In genomic region chr2:126708361-126708760, GRCm38 (mm10) we compare ENCODE assay signal across 9 mouse cellular contexts. TPM values are rescaled to one million over a fixed set of nuclear protein-coding genes. Genes with fewer than 3 reads are reported as not detected.
DNase-seq lines count a peak whose midpoint lies in the region; ATAC-seq and TF ChIP-seq lines count a peak whose summit lies in the region.
"Had no signal": no experiment of that assay in that cellular context is flagged by ENCODE, and none has a peak within 500 bp of the region (broad histone marks: within the 10 kb centered on the region; RNA-seq: fewer than 3 reads in every experiment).

No protein-coding gene starts in this region.

- H3K27me3 ChIP-seq in heart, embryonic 13.5 days (replicated peaks): peaks cover 12% of the 10 kb centered on the region
- H3K27me3 ChIP-seq in G1E (ENCODE audit: insufficient read depth, low read length): no peaks in the 10 kb centered on the region
- peaks cover 7% of the 10 kb centered on the region; the same call in 1 of the 2 replicates for H3K27me3 ChIP-seq in hindbrain, embryonic 12.5 days
- peaks cover 19% of the 10 kb centered on the region for H3K27me3 ChIP-seq in midbrain, embryonic 12.5 days
- H3K27me3 ChIP-seq: Patski had no signal

- H3K4me1 ChIP-seq in heart, embryonic 13.5 days: peaks cover 11% of the 10 kb centered on the region
- H3K4me1 ChIP-seq in G1E (ENCODE audit: insufficient read depth, low read depth, low read length): peaks cover 10% of the 10 kb centered on the region
- peaks cover 10% of the 10 kb centered on the region for H3K4me1 ChIP-seq in hindbrain, embryonic 12.5 days
- H3K4me1 ChIP-seq in midbrain, embryonic 12.5 days: peaks cover 9% of the 10 kb centered on the region

- peak overlapping the region; percentile 84 for H3K4me3 ChIP-seq in heart, embryonic 13.5 days
- H3K4me3 ChIP-seq in G1E (ENCODE audit: low read depth, low read length): peak overlapping the region; percentile 96; the same call in 1 of the 2 replicates
- H3K4me3 ChIP-seq in hindbrain, embryonic 12.5 days: no peak overlapping the region
- H3K4me3 ChIP-seq in midbrain, embryonic 12.5 days: peak overlapping the region; percentile 90; the same call in 1 of the 2 replicates

- no peak for ATAC-seq in heart, embryonic 13.5 days (ENCODE audit: extremely low read depth, insufficient number of reproducible peaks, low FRiP score, low TSS enrichment)
- ATAC-seq in G1E (ENCODE audit: extremely low read depth, insufficient number of reproducible peaks, low FRiP score, poor library complexity, severe bottlenecking): no peak
- no peak for ATAC-seq in hindbrain, embryonic 12.5 days (ENCODE audit: low FRiP score)
- no peak for ATAC-seq in midbrain, embryonic 12.5 days (ENCODE audit: low FRiP score, low read depth)
- ATAC-seq: Patski had no signal

- H3K4me2 ChIP-seq in heart, embryonic 13.5 days: peak overlapping the region; percentile 83
- peak overlapping the region; percentile 67 for H3K4me2 ChIP-seq in hindbrain, embryonic 12.5 days (replicated peaks)
- H3K4me2 ChIP-seq in midbrain, embryonic 12.5 days (replicated peaks): peak overlapping the region; percentile 65

- no peaks in the 10 kb centered on the region for H3K9me3 ChIP-seq in heart, embryonic 13.5 days
- no peaks in the 10 kb centered on the region for H3K9me3 ChIP-seq in G1E (replicated peaks)
- H3K9me3 ChIP-seq in hindbrain, embryonic 12.5 days (replicated peaks): no peaks in the 10 kb centered on the region
- H3K9me3 ChIP-seq in midbrain, embryonic 12.5 days: no peaks in the 10 kb centered on the region

- peaks cover 11% of the 10 kb centered on the region for H3K36me3 ChIP-seq in heart, embryonic 13.5 days
- peaks cover 19% of the 10 kb centered on the region for H3K36me3 ChIP-seq in G1E (replicated peaks)
- no peaks in the 10 kb centered on the region for H3K36me3 ChIP-seq in hindbrain, embryonic 12.5 days
- H3K36me3 ChIP-seq in midbrain, embryonic 12.5 days: no peaks in the 10 kb centered on the region

- 72% methylated on average over 4 of the region's 4 CpGs for WGBS in heart, embryonic 13.5 days
- WGBS in hindbrain, embryonic 12.5 days: 92% methylated on average over 4 of the region's 4 CpGs
- 82% methylated on average over 4 of the region's 4 CpGs for WGBS in midbrain, embryonic 12.5 days

- no peak for TF ChIP-seq CTCF in G1E (IDR thresholded peaks at IDR 0.05; ENCODE audit: low read depth, low read length)

- no peak overlapping the region for H3K27ac ChIP-seq in heart, embryonic 13.5 days (replicated peaks)
- H3K27ac ChIP-seq in hindbrain, embryonic 12.5 days: no peak overlapping the region
- no peak overlapping the region for H3K27ac ChIP-seq in midbrain, embryonic 12.5 days (replicated peaks)

- DNase-seq in heart, adult 18-20 months: no peak
- no peak for DNase-seq in G1E (ENCODE audit: low spot score)
- DNase-seq in frontal cortex, postnatal 25 days (ENCODE audit: low spot score in 2 of 2): no peak
- no peak for DNase-seq in kidney, adult 18-20 months
- no peak for DNase-seq in left cerebral cortex, postnatal 25 days (ENCODE audit: low spot score in 2 of 2)

- intact Hi-C loops in left cerebral cortex, postnatal 25 days (cut with DNase I): no loop called here

- H3K9ac ChIP-seq in heart, embryonic 13.5 days: peak overlapping the region; percentile 90
- no peak overlapping the region; the same call in 1 of the 2 replicates for H3K9ac ChIP-seq in hindbrain, embryonic 12.5 days
- no peak overlapping the region; the same call in 1 of the 2 replicates for H3K9ac ChIP-seq in midbrain, embryonic 12.5 days (replicated peaks)

RNA-seq across cellular contexts. Expression of gene Usp8, which starts 1.2 kb away (rescaled TPM):
- polyA plus RNA-seq in heart, embryonic 13.5 days (2015; fragmentation: Nextera tagmentation; extraction: Ambion mirVana): 26.7 and 28.4 TPM in 2 replicates
- 10 to 100 TPM; 27.3 to 29.9 TPM for total RNA-seq in heart, adult 18-20 months (2021)
- total RNA-seq in G1E (2014; fragmentation: Nextera tagmentation) (72.1 and 81.5 TPM in 2 replicates), G1E (2017) (40.5 and 52.2 TPM in 2 replicates)
- 15.5 and 19.4 TPM in 2 replicates for polyA plus RNA-seq in G1E (2012)
- polyA plus RNA-seq in hindbrain, embryonic 12.5 days (2016; fragmentation: Nextera tagmentation; extraction: Ambion mirVana): 40.0 and 44.6 TPM in 2 replicates
- 40.6 and 40.9 TPM in 2 replicates for polyA plus RNA-seq in midbrain, embryonic 12.5 days (2016; fragmentation: Nextera tagmentation; extraction: Ambion mirVana)
- 10 to 100 TPM; 44.5 to 46.3 TPM for total RNA-seq in left cerebral cortex, postnatal 25 days (2021)

RNA-seq across cellular contexts. Expression of gene Gabpb1, which starts 32.2 kb away (rescaled TPM):
- 31.3 and 31.6 TPM in 2 replicates for polyA plus RNA-seq in heart, embryonic 13.5 days (2015; fragmentation: Nextera tagmentation; extraction: Ambion mirVana)
- total RNA-seq in heart, adult 18-20 months (2021): 10 to 100 TPM in 1 of 2 experiments, 1 to 10 TPM in 1; 8.8 to 10.0 TPM
- total RNA-seq in G1E (2014; fragmentation: Nextera tagmentation) (71.9 and 73.8 TPM in 2 replicates), G1E (2017) (22.3 and 26.2 TPM in 2 replicates)
- 3.9 and 4.6 TPM in 2 replicates for polyA plus RNA-seq in G1E (2012)
- polyA plus RNA-seq in hindbrain, embryonic 12.5 days (2016; fragmentation: Nextera tagmentation; extraction: Ambion mirVana): 65.3 and 71.2 TPM in 2 replicates
- polyA plus RNA-seq in midbrain, embryonic 12.5 days (2016; fragmentation: Nextera tagmentation; extraction: Ambion mirVana): 76.4 and 78.0 TPM in 2 replicates
- 10 to 100 TPM; 19.2 to 20.7 TPM for total RNA-seq in left cerebral cortex, postnatal 25 days (2021)
